Mouse (Mus musculus): ENCODE results near the gene Rapsn.

DNA sequence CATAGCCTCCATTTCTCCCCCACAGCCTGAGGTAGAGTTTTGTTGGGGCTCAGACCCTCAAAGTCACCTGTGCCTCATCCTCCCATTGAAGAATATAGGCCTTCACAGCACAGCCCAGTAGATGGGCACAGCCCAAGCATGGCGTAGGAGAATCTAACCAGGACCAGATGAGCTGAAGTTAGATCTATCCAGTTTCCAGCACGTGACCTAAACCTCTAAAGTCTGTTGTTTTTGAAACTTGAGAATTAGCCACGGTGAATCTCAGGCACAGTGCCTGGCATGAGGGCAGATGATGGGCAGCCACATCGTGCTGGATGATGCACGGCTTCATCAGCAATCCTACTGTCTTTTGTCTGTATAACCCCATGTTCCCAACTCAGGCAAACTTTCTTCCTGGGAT lies 23.0 kb downstream of the Rapsn start:
- TF ChIP-seq CTCF (IDR thresholded peaks at IDR 0.05; ENCODE audit: low read depth, low read length), result no peak
- no peak for TF ChIP-seq GATA1 (IDR thresholded peaks at IDR 0.05; ENCODE audit: borderline replicate concordance, low read length)
